Mouse (Mus musculus): ENCODE measurements at regions not wholly inside any gene's neighbourhood (a gene's known extent, or its start where the extent isn't known, plus 50 kb on each side); places are given as distances from the start of the nearest gene placed in this dataset.
A peak's percentile ranks its signal among the peaks of the same experiment; 100 is the strongest.

- DNase-seq (ENCODE audit: low spot score in 2 of 2), result peak in 1 of 2 experiments; percentile 10
Observed at GRCm38 (mm10) chr13:83023972-83024371, 479.9 kb upstream of the Mef2c start.

GRCm38 (mm10) chr13:83035962-83036361 is 467.9 kb upstream of the Mef2c start:
- no peak for DNase-seq (ENCODE audit: low spot score in 2 of 2)

- no peak for DNase-seq (ENCODE audit: low spot score in 2 of 2)
Observed at GRCm38 (mm10) chr13:83041506-83041905, 462.3 kb upstream of the Mef2c start.

GRCm38 (mm10) chr13:83045516-83045915 is 458.3 kb upstream of the Mef2c start:
- no peak for DNase-seq (ENCODE audit: low spot score in 2 of 2)

- no peak for DNase-seq (ENCODE audit: low spot score in 2 of 2)
Observed at GRCm38 (mm10) chr13:83045970-83046369, 457.9 kb upstream of the Mef2c start.

- DNase-seq (ENCODE audit: low spot score in 2 of 2), result no peak
Observed at GRCm38 (mm10) chr13:83046571-83047123, 457.2 kb upstream of the Mef2c start.

GRCm38 (mm10) chr13:83055865-83056264 is 448.0 kb upstream of the Mef2c start:
- no peak for DNase-seq (ENCODE audit: low spot score in 2 of 2)

- no peak for DNase-seq (ENCODE audit: low spot score in 2 of 2)
Observed at GRCm38 (mm10) chr13:83056415-83056814, 447.4 kb upstream of the Mef2c start.

GRCm38 (mm10) chr13:83064727-83065126 is 439.1 kb upstream of the Mef2c start:
- no peak for DNase-seq (ENCODE audit: low spot score in 2 of 2)

GRCm38 (mm10) chr13:83065201-83065600 is 438.6 kb upstream of the Mef2c start:
- DNase-seq (ENCODE audit: low spot score in 2 of 2), result no peak

GRCm38 (mm10) chr13:83066115-83066753 is 437.6 kb upstream of the Mef2c start:
- no peak for DNase-seq (ENCODE audit: low spot score in 2 of 2)

GRCm38 (mm10) chr13:83067496-83067895 is 436.3 kb upstream of the Mef2c start:
- no peak for DNase-seq (ENCODE audit: low spot score in 2 of 2)

- no peak for DNase-seq (ENCODE audit: low spot score in 2 of 2)
Observed at GRCm38 (mm10) chr13:83068588-83068987, 435.2 kb upstream of the Mef2c start.

- no peak for DNase-seq (ENCODE audit: low spot score in 2 of 2)
Observed at GRCm38 (mm10) chr13:83069293-83069692, 434.5 kb upstream of the Mef2c start.

GRCm38 (mm10) chr13:83072073-83072472 is 431.8 kb upstream of the Mef2c start:
- DNase-seq (ENCODE audit: low spot score in 2 of 2), result no peak

- no peak for DNase-seq (ENCODE audit: low spot score in 2 of 2)
Observed at GRCm38 (mm10) chr13:83074219-83074965, 429.4 kb upstream of the Mef2c start.

- DNase-seq (ENCODE audit: low spot score in 2 of 2), result no peak
Observed at GRCm38 (mm10) chr13:83075320-83075877, 428.4 kb upstream of the Mef2c start.

GRCm38 (mm10) chr13:83076611-83077010 is 427.2 kb upstream of the Mef2c start:
- DNase-seq (ENCODE audit: low spot score in 2 of 2), result no peak

- DNase-seq (ENCODE audit: low spot score in 2 of 2), result no peak
Observed at GRCm38 (mm10) chr13:83077085-83077484, 426.7 kb upstream of the Mef2c start.

- DNase-seq (ENCODE audit: low spot score in 2 of 2), result no peak
Observed at GRCm38 (mm10) chr13:83079291-83079690, 424.5 kb upstream of the Mef2c start.

- DNase-seq (ENCODE audit: low spot score in 2 of 2), result no peak
Observed at GRCm38 (mm10) chr13:83084948-83085347, 418.9 kb upstream of the Mef2c start.

- peak in 1 of 2 experiments; percentile 17 for DNase-seq (ENCODE audit: low spot score in 2 of 2)
Observed at GRCm38 (mm10) chr13:83099908-83100307, 403.9 kb upstream of the Mef2c start.

- DNase-seq (ENCODE audit: low spot score in 2 of 2), result peak in 1 of 2 experiments; percentile 18
Observed at GRCm38 (mm10) chr13:83110610-83111009, 393.2 kb upstream of the Mef2c start.
